Mouse (Mus musculus) layer of hippocampus, adult 8-10 months (tissue): ENCODE measurements around the gene Dhrs7. TPM values are rescaled to one million over a fixed set of nuclear protein-coding genes. Genes with fewer than 3 reads are reported as not detected.

ENCODE experiments used
- DNase-seq, 2 experiments: peaks; one replicate each; pipeline ENCODE4 v3.0.0; 2022; ENCODE audit warnings: low spot score in 2 of 2
- total RNA-seq, 4 experiments: library from RNA; stranded (reverse); gene quantifications; 2 replicates each; pipeline ENCODE4 v1.2.4; 2022

Dhrs7 gene
- total RNA-seq, 4 experiments from 2014 or later = 40.5 to 47.7 (median 46.1) TPM

- DNase-seq = peak in 1 of 2 experiments; percentile 6
Measured at GRCm38 (mm10) chr12:72664020-72664734, 532 bp downstream of the Dhrs7 start.

- no peak for DNase-seq
Measured at GRCm38 (mm10) chr12:72655775-72656174, 8.9 kb downstream of the Dhrs7 start.

- peak; percentile 69 to 76 for DNase-seq
Measured at GRCm38 (mm10) chr12:72654698-72655097, 10.0 kb downstream of the Dhrs7 start.

- DNase-seq = no peak
Measured at GRCm38 (mm10) chr12:72649611-72650330, 14.9 kb downstream of the Dhrs7 start, which contains the start of gene Gm4756. Gm4756 (minus strand) TSS chr12:72649661.

- no peak for DNase-seq
Measured at GRCm38 (mm10) chr12:72648921-72649320, 15.8 kb downstream of the Dhrs7 start.

- no peak for DNase-seq
Measured at GRCm38 (mm10) chr12:72638025-72638424, 26.7 kb downstream of the Dhrs7 start.

- DNase-seq = no peak
Measured at GRCm38 (mm10) chr12:72628751-72629150, 36.0 kb downstream of the Dhrs7 start.

- DNase-seq = no peak
Measured at GRCm38 (mm10) chr12:72622853-72623496, 41.7 kb downstream of the Dhrs7 start.

GRCm38 (mm10) chr12:72621441-72621840, 43.3 kb downstream of the Dhrs7 start:
- no peak for DNase-seq

GRCm38 (mm10) chr12:72620856-72621255, 43.9 kb downstream of the Dhrs7 start:
- no peak for DNase-seq

GRCm38 (mm10) chr12:72612053-72612452, 52.7 kb downstream of the Dhrs7 start:
- no peak for DNase-seq

Other genes starting within 250 kb of the Dhrs7 start
- gene Lrrc9, start 223.0 kb downstream of the Dhrs7 start, total RNA-seq = 1 to 10 TPM; 2.0 to 4.9 (median 4.0) TPM
- 10 to 100 TPM; 30.3 to 32.7 (median 30.8) TPM for gene Pcnx4, start 128.5 kb downstream of the Dhrs7 start, total RNA-seq
- gene Gm4756, start 15.2 kb downstream of the Dhrs7 start, total RNA-seq = not detected
- 100 to 1,000 TPM; 242 to 265 (median 252) TPM for gene Ppm1a, start 92.5 kb upstream of the Dhrs7 start, total RNA-seq